Mouse (Mus musculus) bone marrow macrophage, adult 2 months (primary cell): Measurements from ENCODE around the gene Tufm.

Experiments
- CTCF ChIP-seq: IDR thresholded peaks from 2 replicates; pipeline ENCODE4 v1.5.1; 2012; ENCODE audit warnings: low read depth, mild to moderate bottlenecking, low read length, moderate library complexity
- POLR2A ChIP-seq: IDR thresholded peaks from 2 replicates; pipeline ENCODE4 v1.6.1; 2012; ENCODE audit warnings: mild to moderate bottlenecking, low read depth, low read length, borderline replicate concordance

GRCm38 (mm10) chr7:126536466-126536865 is 49.3 kb downstream of the Tufm start:
- no peak for TF ChIP-seq CTCF
- no peak for TF ChIP-seq POLR2A
